Comparison of ENCODE assay signal across 23 mouse cellular contexts in the genomic region with DNA sequence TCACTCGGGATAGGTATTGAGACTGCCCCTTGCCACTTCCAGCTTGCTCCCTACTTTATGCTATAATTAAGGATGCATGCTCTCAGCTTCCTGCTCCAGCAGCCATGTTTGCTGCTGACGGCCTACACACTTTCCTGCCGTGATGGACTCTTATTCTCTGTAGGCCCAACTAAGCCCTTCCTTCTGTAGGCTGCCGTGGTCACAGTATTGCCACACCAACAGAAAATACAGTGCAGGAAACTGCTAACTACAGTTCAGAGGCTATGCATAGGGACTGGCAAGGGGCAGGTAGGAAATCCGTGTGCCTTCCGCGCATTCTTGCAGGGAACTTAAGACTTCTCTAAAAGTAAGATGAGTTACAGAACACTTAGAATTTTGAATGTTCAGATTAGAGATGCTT. TPM values are rescaled to one million over a fixed set of nuclear protein-coding genes. Genes with fewer than 3 reads are reported as not detected.
DNase-seq lines count a peak whose midpoint lies in the region; ATAC-seq and TF ChIP-seq lines count a peak whose summit lies in the region.
"Had no signal": no experiment of that assay in that cellular context is flagged by ENCODE, and none has a peak within 500 bp of the region (broad histone marks: within the 10 kb centered on the region; RNA-seq: fewer than 3 reads in every experiment).

No protein-coding gene starts in this region.

- no peak overlapping the region for H3K9ac ChIP-seq in heart, postnatal 0 days (replicated peaks; ENCODE audit: low read depth, low read length)
- H3K9ac ChIP-seq in heart, embryonic 11.5 days (ENCODE audit: low read depth, low read length) = no peak overlapping the region
- H3K9ac ChIP-seq in lung, embryonic 16.5 days (ENCODE audit: low read length) = no peak overlapping the region
- no peak overlapping the region for H3K9ac ChIP-seq in embryonic facial prominence, embryonic 14.5 days (ENCODE audit: low read depth, low read length)
- H3K9ac ChIP-seq: forebrain, embryonic 15.5 days; heart, embryonic 13.5 days; hindbrain, embryonic 12.5 days had no signal

- WGBS in heart, postnatal 0 days = 78% methylated on average over 7 of the region's 7 CpGs
- WGBS in heart, embryonic 11.5 days (ENCODE audit: insufficient replicate concordance) = 82% methylated on average over 7 of the region's 7 CpGs
- WGBS in lung, embryonic 16.5 days = 81% methylated on average over 7 of the region's 7 CpGs
- WGBS in lung, adult 2 months = 71% methylated on average over 7 of the region's 7 CpGs
- WGBS in embryonic facial prominence, embryonic 14.5 days = 76% methylated on average over 7 of the region's 7 CpGs

- H3K36me3 ChIP-seq in heart, postnatal 0 days (replicated peaks; ENCODE audit: control insufficient read depth, insufficient read depth, low read length) = no peaks in the 10 kb centered on the region
- no peaks in the 10 kb centered on the region for H3K36me3 ChIP-seq in heart, embryonic 11.5 days (ENCODE audit: control insufficient read depth, insufficient read depth, low read length)
- no peaks in the 10 kb centered on the region for H3K36me3 ChIP-seq in lung, embryonic 16.5 days (ENCODE audit: control insufficient read depth, insufficient read depth, low read length)
- H3K36me3 ChIP-seq in embryonic facial prominence, embryonic 14.5 days (ENCODE audit: control insufficient read depth, insufficient read depth, low read length) = no peaks in the 10 kb centered on the region
- H3K36me3 ChIP-seq: forebrain, embryonic 15.5 days; heart, embryonic 13.5 days; hindbrain, embryonic 12.5 days had no signal

- DNase-seq in heart, postnatal 0 days (ENCODE audit: low spot score) = no peak
- no peak for DNase-seq in lung, adult 2 months
- DNase-seq in embryonic facial prominence, embryonic 14.5 days (ENCODE audit: low spot score) = no peak
- DNase-seq in thymus, postnatal 36 days = no peak
- DNase-seq: adrenal gland, adult 8-10 months; adrenal gland, postnatal 36 days; B cell, adult 2 months; cerebellum, adult 11 months; cerebellum, adult 8-10 months; cerebellum, postnatal 25 days; gastrocnemius, postnatal 10 days; heart, postnatal 36 days had no signal

- H3K4me3 ChIP-seq in heart, postnatal 0 days (ENCODE audit: low read depth, low read length) = no peak overlapping the region
- no peak overlapping the region for H3K4me3 ChIP-seq in heart, embryonic 11.5 days (ENCODE audit: low read depth, low read length)
- no peak overlapping the region for H3K4me3 ChIP-seq in lung, embryonic 16.5 days (ENCODE audit: low read length)
- no peak overlapping the region for H3K4me3 ChIP-seq in lung, adult 2 months (replicated peaks; ENCODE audit: extremely low read depth, low read depth, low read length)
- H3K4me3 ChIP-seq in embryonic facial prominence, embryonic 14.5 days (ENCODE audit: low read depth, low read length) = no peak overlapping the region
- H3K4me3 ChIP-seq: forebrain, embryonic 15.5 days; heart, embryonic 13.5 days; hindbrain, embryonic 12.5 days had no signal

- H3K4me1 ChIP-seq in heart, postnatal 0 days (ENCODE audit: control insufficient read depth, insufficient read depth) = peaks cover 14% of the 10 kb centered on the region
- H3K4me1 ChIP-seq in heart, embryonic 11.5 days (ENCODE audit: control insufficient read depth, insufficient read depth, low read length) = peaks cover 5% of the 10 kb centered on the region
- H3K4me1 ChIP-seq in lung, embryonic 16.5 days (replicated peaks; ENCODE audit: control insufficient read depth, insufficient read depth, low read length) = peaks cover 11% of the 10 kb centered on the region
- peaks cover 40% of the 10 kb centered on the region for H3K4me1 ChIP-seq in lung, adult 2 months (ENCODE audit: control insufficient read depth, insufficient read depth, low read length)
- no peaks in the 10 kb centered on the region; the same call in 1 of the 2 replicates for H3K4me1 ChIP-seq in embryonic facial prominence, embryonic 14.5 days (ENCODE audit: control insufficient read depth, insufficient read depth, low read length)
- H3K4me1 ChIP-seq: forebrain, embryonic 15.5 days had no signal

- no peak overlapping the region for H3K4me2 ChIP-seq in heart, postnatal 0 days (ENCODE audit: low read depth, low read length)
- no peak overlapping the region for H3K4me2 ChIP-seq in heart, embryonic 11.5 days
- H3K4me2 ChIP-seq in lung, embryonic 16.5 days (ENCODE audit: low read depth, low read length) = no peak overlapping the region
- no peak overlapping the region for H3K4me2 ChIP-seq in embryonic facial prominence, embryonic 14.5 days (ENCODE audit: low read depth, low read length)
- H3K4me2 ChIP-seq: forebrain, embryonic 15.5 days; heart, embryonic 13.5 days; hindbrain, embryonic 12.5 days had no signal

- H3K9me3 ChIP-seq in heart, postnatal 0 days (replicated peaks; ENCODE audit: control insufficient read depth, low read length) = no peaks in the 10 kb centered on the region
- H3K9me3 ChIP-seq in heart, embryonic 11.5 days (replicated peaks; ENCODE audit: control insufficient read depth, low read length) = no peaks in the 10 kb centered on the region
- no peaks in the 10 kb centered on the region for H3K9me3 ChIP-seq in lung, embryonic 16.5 days (ENCODE audit: control insufficient read depth, low read length)
- H3K9me3 ChIP-seq in embryonic facial prominence, embryonic 14.5 days (ENCODE audit: control insufficient read depth, low read length) = no peaks in the 10 kb centered on the region
- H3K9me3 ChIP-seq: forebrain, embryonic 15.5 days; G1E; heart, embryonic 13.5 days; hindbrain, embryonic 12.5 days had no signal

- no peak for ATAC-seq in heart, postnatal 0 days (ENCODE audit: insufficient read depth, low read depth)
- no peak for ATAC-seq in heart, embryonic 11.5 days (replicated peaks; ENCODE audit: insufficient number of reproducible peaks, low FRiP score, low TSS enrichment)
- ATAC-seq in lung, embryonic 16.5 days (ENCODE audit: low read depth) = no peak
- ATAC-seq in embryonic facial prominence, embryonic 14.5 days (ENCODE audit: low read depth) = no peak
- ATAC-seq in megakaryocyte progenitor cell, adult 5-6 weeks (replicated peaks; ENCODE audit: poor library complexity) = peak; percentile 82
- no peak for ATAC-seq in frontal cortex, adult (ENCODE audit: low TSS enrichment)
- ATAC-seq: CD4-positive, CD25-positive, alpha-beta regulatory T cell, adult 4 months; forebrain, embryonic 15.5 days; hindbrain, embryonic 16.5 days; inflammation-experienced regulatory T-cells, adult 6 months had no signal

- no peaks in the 10 kb centered on the region for H3K27me3 ChIP-seq in heart, postnatal 0 days (ENCODE audit: control insufficient read depth, insufficient read depth, low read length)
- H3K27me3 ChIP-seq in heart, embryonic 11.5 days (ENCODE audit: control insufficient read depth, insufficient read depth, low read length) = no peaks in the 10 kb centered on the region
- no peaks in the 10 kb centered on the region for H3K27me3 ChIP-seq in lung, embryonic 16.5 days (ENCODE audit: control insufficient read depth, insufficient read depth, low read depth, low read length)
- H3K27me3 ChIP-seq in embryonic facial prominence, embryonic 14.5 days (replicated peaks; ENCODE audit: control insufficient read depth, insufficient read depth, low read length) = no peaks in the 10 kb centered on the region
- H3K27me3 ChIP-seq: forebrain, embryonic 15.5 days; heart, embryonic 13.5 days; hindbrain, embryonic 12.5 days had no signal

- TF ChIP-seq EP300 in heart, postnatal 0 days (IDR thresholded peaks at IDR 0.05; ENCODE audit: low read depth) = no peak

- no peak for TF ChIP-seq POLR2A in lung, adult 2 months (IDR thresholded peaks at IDR 0.05; ENCODE audit: borderline replicate concordance, extremely low read depth, low read depth, low read length)

- peak overlapping the region; percentile 65 for H3K27ac ChIP-seq in heart, postnatal 0 days (ENCODE audit: low read depth)
- no peak overlapping the region for H3K27ac ChIP-seq in heart, embryonic 11.5 days (ENCODE audit: low read depth, low read length)
- peak overlapping the region; percentile 40; the same call in 1 of the 2 replicates for H3K27ac ChIP-seq in lung, embryonic 16.5 days (ENCODE audit: low read length)
- 0 out of 2 replicates have a peak overlapping the region, but pooled peaks have one; percentile 28 for H3K27ac ChIP-seq in embryonic facial prominence, embryonic 14.5 days (replicated peaks; ENCODE audit: low read depth, low read length)
- H3K27ac ChIP-seq: forebrain, embryonic 15.5 days; hindbrain, embryonic 12.5 days had no signal

- TF ChIP-seq CTCF in heart, postnatal 0 days (IDR thresholded peaks at IDR 0.05; ENCODE audit: low read depth) = no peak
- TF ChIP-seq CTCF in lung, adult 2 months (IDR thresholded peaks at IDR 0.05; ENCODE audit: insufficient read depth, low read length) = no peak

RNA-seq across cellular contexts. Expression of a gene that starts 17.3 kb away (rescaled TPM):
- total RNA-seq in heart, postnatal 0 days (2014; rRNA removed; ENCODE audit: low replicate concordance) = 81.7 and 82.7 TPM in 2 replicates
- 89.2 and 89.3 TPM in 2 replicates for polyA plus RNA-seq in heart, postnatal 0 days (2015; fragmentation: Nextera tagmentation; extraction: Ambion mirVana)
- polyA plus RNA-seq in heart, embryonic 11.5 days (2014; fragmentation: Nextera tagmentation; extraction: Ambion mirVana) = 60.2 and 65.4 TPM in 2 replicates
- 111 and 122 TPM in 2 replicates for polyA plus RNA-seq in lung, embryonic 16.5 days (2015; fragmentation: Nextera tagmentation; extraction: Ambion mirVana)
- polyA plus RNA-seq in lung, adult 2 months (2012; rRNA removed) = 76.8 and 79.7 TPM in 2 replicates
- 105 and 116 TPM in 2 replicates for polyA plus RNA-seq in embryonic facial prominence, embryonic 14.5 days (2014; fragmentation: Nextera tagmentation; extraction: Ambion mirVana)
- total RNA-seq in megakaryocyte progenitor cell, adult 5-6 weeks (2015) = 159 and 171 TPM in 2 replicates
- total RNA-seq in megakaryocyte progenitor cell, adult 5-6 weeks (2017) = 183 and 192 TPM in 2 replicates

RNA-seq across cellular contexts. Expression of a gene that starts 17.4 kb away (rescaled TPM):
- total RNA-seq in heart, postnatal 0 days (2014; rRNA removed; ENCODE audit: low replicate concordance) = 1.6 and 13.8 TPM in 2 replicates
- 6.7 TPM in 2 replicates for polyA plus RNA-seq in heart, postnatal 0 days (2015; fragmentation: Nextera tagmentation; extraction: Ambion mirVana)
- polyA plus RNA-seq in heart, embryonic 11.5 days (2014; fragmentation: Nextera tagmentation; extraction: Ambion mirVana) = 6.0 and 7.6 TPM in 2 replicates
- 11.1 and 13.5 TPM in 2 replicates for polyA plus RNA-seq in lung, embryonic 16.5 days (2015; fragmentation: Nextera tagmentation; extraction: Ambion mirVana)
- 3.0 and 4.7 TPM in 2 replicates for polyA plus RNA-seq in lung, adult 2 months (2012; rRNA removed)
- 8.6 and 9.8 TPM in 2 replicates for polyA plus RNA-seq in embryonic facial prominence, embryonic 14.5 days (2014; fragmentation: Nextera tagmentation; extraction: Ambion mirVana)
- total RNA-seq in megakaryocyte progenitor cell, adult 5-6 weeks (2015) = 10.1 TPM in 2 replicates
- 4.6 and 4.9 TPM in 2 replicates for total RNA-seq in megakaryocyte progenitor cell, adult 5-6 weeks (2017)

RNA-seq across cellular contexts. Expression of a gene that starts 56.2 kb away (rescaled TPM):
- 15.3 and 24.6 TPM in 2 replicates for total RNA-seq in heart, postnatal 0 days (2014; rRNA removed; ENCODE audit: low replicate concordance)
- 28.6 and 30.9 TPM in 2 replicates for polyA plus RNA-seq in heart, postnatal 0 days (2015; fragmentation: Nextera tagmentation; extraction: Ambion mirVana)
- 21.7 and 26.5 TPM in 2 replicates for polyA plus RNA-seq in heart, embryonic 11.5 days (2014; fragmentation: Nextera tagmentation; extraction: Ambion mirVana)
- polyA plus RNA-seq in lung, embryonic 16.5 days (2015; fragmentation: Nextera tagmentation; extraction: Ambion mirVana) = 21.5 and 22.0 TPM in 2 replicates
- 6.5 and 7.1 TPM in 2 replicates for polyA plus RNA-seq in lung, adult 2 months (2012; rRNA removed)
- polyA plus RNA-seq in embryonic facial prominence, embryonic 14.5 days (2014; fragmentation: Nextera tagmentation; extraction: Ambion mirVana) = 37.5 and 40.2 TPM in 2 replicates
- 34.2 and 38.6 TPM in 2 replicates for total RNA-seq in megakaryocyte progenitor cell, adult 5-6 weeks (2015)
- 23.2 and 30.4 TPM in 2 replicates for total RNA-seq in megakaryocyte progenitor cell, adult 5-6 weeks (2017)
